Mouse (Mus musculus): ENCODE data around the gene Cep170b. TPM values are rescaled to one million over a fixed set of nuclear protein-coding genes. Genes with fewer than 3 reads are reported as not detected.

Gene Cep170b
- total RNA-seq, 1 experiment: 46.1 TPM

GRCm38 (mm10) chr12:112768166-112768565 lies 47.9 kb downstream of the Cep170b start:
- no peaks in the 10 kb centered on the region for H3K4me1 ChIP-seq (ENCODE audit: control insufficient read depth in 2 of 2, insufficient read depth in 2 of 2, low read length in 2 of 2, poor library complexity in 1 of 2)
- no peak overlapping the region for H3K9ac ChIP-seq (ENCODE audit: insufficient read depth, low read depth, low read length, poor library complexity, severe bottlenecking)
- H3K36me3 ChIP-seq (ENCODE audit: control insufficient read depth, insufficient read depth, low read length, poor library complexity, severe bottlenecking): no peaks in the 10 kb centered on the region
- no peak for DNase-seq (ENCODE audit: low read depth, low spot score)
- in situ Hi-C loops (cut with MboI; ENCODE audit: low sequenced_read_pairs in 2 of 2, unreplicated experiment in 2 of 2): no loop called here
- H3K27ac ChIP-seq (ENCODE audit: insufficient read depth, low read depth, low read length, poor library complexity, severe bottlenecking): no peak overlapping the region
- H3K4me3 ChIP-seq (ENCODE audit: insufficient read depth in 1 of 2, low read depth in 1 of 2, low read length in 2 of 2, poor library complexity in 1 of 2, severe bottlenecking in 1 of 2): no peak overlapping the region
- TF ChIP-seq HCFC1 (IDR thresholded peaks at IDR 0.05; ENCODE audit: borderline replicate concordance, insufficient read depth, low read length): no peak
- no peak for TF ChIP-seq ZC3H11A (IDR thresholded peaks at IDR 0.05; ENCODE audit: borderline replicate concordance, low read depth, low read length)
- TF ChIP-seq CHD2 (IDR thresholded peaks at IDR 0.05; ENCODE audit: low read depth, low read length): no peak
- TF ChIP-seq MAFK (IDR thresholded peaks at IDR 0.05; ENCODE audit: insufficient read depth, low read depth, low read length): no peak
- TF ChIP-seq ZNF384 (IDR thresholded peaks at IDR 0.05; ENCODE audit: low read depth, low read length): no peak
- no peaks in the 10 kb centered on the region for H3K9me3 ChIP-seq (ENCODE audit: control insufficient read depth, insufficient read depth, low read depth, low read length)

GRCm38 (mm10) chr12:112769031-112769430 lies 48.8 kb downstream of the Cep170b start:
- peak; percentile 97 for TF ChIP-seq MAFK (IDR thresholded peaks at IDR 0.05; ENCODE audit: insufficient read depth, low read depth, low read length)
- peak; percentile 86 for TF ChIP-seq CHD2 (IDR thresholded peaks at IDR 0.05; ENCODE audit: low read depth, low read length)
- no peak for TF ChIP-seq ZNF384 (IDR thresholded peaks at IDR 0.05; ENCODE audit: low read depth, low read length)
- peak; percentile 44 for DNase-seq (ENCODE audit: low read depth, low spot score)
- no peaks in the 10 kb centered on the region for H3K9me3 ChIP-seq (ENCODE audit: control insufficient read depth, insufficient read depth, low read depth, low read length)

GRCm38 (mm10) chr12:112769751-112770150 lies 49.5 kb downstream of the Cep170b start:
- H3K27ac ChIP-seq (ENCODE audit: insufficient read depth, low read depth, low read length, poor library complexity, severe bottlenecking): no peak overlapping the region
- no peak overlapping the region for H3K9ac ChIP-seq (ENCODE audit: insufficient read depth, low read depth, low read length, poor library complexity, severe bottlenecking)
- H3K4me1 ChIP-seq (ENCODE audit: control insufficient read depth in 2 of 2, insufficient read depth in 2 of 2, low read length in 2 of 2, poor library complexity in 1 of 2): no peaks in the 10 kb centered on the region
- H3K4me3 ChIP-seq (ENCODE audit: insufficient read depth in 1 of 2, low read depth in 1 of 2, low read length in 2 of 2, poor library complexity in 1 of 2, severe bottlenecking in 1 of 2): no peak overlapping the region
- in situ Hi-C loops (cut with MboI; ENCODE audit: low sequenced_read_pairs in 2 of 2, unreplicated experiment in 2 of 2): no loop called here
- no peaks in the 10 kb centered on the region for H3K9me3 ChIP-seq (ENCODE audit: control insufficient read depth, insufficient read depth, low read depth, low read length)
- no peaks in the 10 kb centered on the region for H3K36me3 ChIP-seq (ENCODE audit: control insufficient read depth, insufficient read depth, low read length, poor library complexity, severe bottlenecking)
- TF ChIP-seq CHD2 (IDR thresholded peaks at IDR 0.05; ENCODE audit: low read depth, low read length) (no peak), ZNF384 (IDR thresholded peaks at IDR 0.05; ENCODE audit: low read depth, low read length) (no peak), HCFC1 (IDR thresholded peaks at IDR 0.05; ENCODE audit: borderline replicate concordance, insufficient read depth, low read length) (no peak), MAFK (IDR thresholded peaks at IDR 0.05; ENCODE audit: insufficient read depth, low read depth, low read length) (no peak), ZC3H11A (IDR thresholded peaks at IDR 0.05; ENCODE audit: borderline replicate concordance, low read depth, low read length) (no peak)
- no peak for DNase-seq (ENCODE audit: low read depth, low spot score)

More at GRCm38 (mm10) chr12:112769031-112769430, 48.8 kb downstream of the Cep170b start:
- Histone ChIP-seq H3K9ac (ENCODE audit: insufficient read depth, low read depth, low read length, poor library complexity, severe bottlenecking) (no peak overlapping the region), H3K27ac (ENCODE audit: insufficient read depth, low read depth, low read length, poor library complexity, severe bottlenecking) (no peak overlapping the region), H3K4me3 (ENCODE audit: insufficient read depth in 1 of 2, low read depth in 1 of 2, low read length in 2 of 2, poor library complexity in 1 of 2, severe bottlenecking in 1 of 2) (no peak overlapping the region), H3K36me3 (ENCODE audit: control insufficient read depth, insufficient read depth, low read length, poor library complexity, severe bottlenecking) (no peaks in the 10 kb centered on the region), H3K4me1 (ENCODE audit: control insufficient read depth in 2 of 2, insufficient read depth in 2 of 2, low read length in 2 of 2, poor library complexity in 1 of 2) (no peaks in the 10 kb centered on the region)
- in situ Hi-C loops (cut with MboI; ENCODE audit: low sequenced_read_pairs in 2 of 2, unreplicated experiment in 2 of 2): no loop called here

- Histone ChIP-seq H3K9ac (ENCODE audit: insufficient read depth, low read depth, low read length, poor library complexity, severe bottlenecking) (no peak overlapping the region), H3K36me3 (ENCODE audit: control insufficient read depth, insufficient read depth, low read length, poor library complexity, severe bottlenecking) (no peaks in the 10 kb centered on the region), H3K9me3 (ENCODE audit: control insufficient read depth, insufficient read depth, low read depth, low read length) (no peaks in the 10 kb centered on the region), H3K27ac (ENCODE audit: insufficient read depth, low read depth, low read length, poor library complexity, severe bottlenecking) (no peak overlapping the region), H3K4me3 (ENCODE audit: insufficient read depth in 1 of 2, low read depth in 1 of 2, low read length in 2 of 2, poor library complexity in 1 of 2, severe bottlenecking in 1 of 2) (no peak overlapping the region), H3K4me1 (ENCODE audit: control insufficient read depth in 2 of 2, insufficient read depth in 2 of 2, low read length in 2 of 2, poor library complexity in 1 of 2) (no peaks in the 10 kb centered on the region)
- TF ChIP-seq ZNF384 (IDR thresholded peaks at IDR 0.05; ENCODE audit: low read depth, low read length) (no peak), ZC3H11A (IDR thresholded peaks at IDR 0.05; ENCODE audit: borderline replicate concordance, low read depth, low read length) (no peak), HCFC1 (IDR thresholded peaks at IDR 0.05; ENCODE audit: borderline replicate concordance, insufficient read depth, low read length) (no peak), MAFK (IDR thresholded peaks at IDR 0.05; ENCODE audit: insufficient read depth, low read depth, low read length) (no peak)
- in situ Hi-C loops (cut with MboI; ENCODE audit: low sequenced_read_pairs in 2 of 2, unreplicated experiment in 2 of 2): no loop called here
- DNase-seq (ENCODE audit: low read depth, low spot score): no peak
These were observed 50.1 kb downstream of the Cep170b start for GRCm38 (mm10) chr12:112770396-112770795.

- H3K36me3 ChIP-seq (ENCODE audit: control insufficient read depth, insufficient read depth, low read length, poor library complexity, severe bottlenecking): no peaks in the 10 kb centered on the region
- H3K9ac ChIP-seq (ENCODE audit: insufficient read depth, low read depth, low read length, poor library complexity, severe bottlenecking): no peak overlapping the region
- no peak overlapping the region for H3K27ac ChIP-seq (ENCODE audit: insufficient read depth, low read depth, low read length, poor library complexity, severe bottlenecking)
- no peak for DNase-seq (ENCODE audit: low read depth, low spot score)
- no peaks in the 10 kb centered on the region for H3K4me1 ChIP-seq (ENCODE audit: control insufficient read depth in 2 of 2, insufficient read depth in 2 of 2, low read length in 2 of 2, poor library complexity in 1 of 2)
- H3K9me3 ChIP-seq (ENCODE audit: control insufficient read depth, insufficient read depth, low read depth, low read length): no peaks in the 10 kb centered on the region
- no peak overlapping the region for H3K4me3 ChIP-seq (ENCODE audit: insufficient read depth in 1 of 2, low read depth in 1 of 2, low read length in 2 of 2, poor library complexity in 1 of 2, severe bottlenecking in 1 of 2)
- in situ Hi-C loops (cut with MboI; ENCODE audit: low sequenced_read_pairs in 2 of 2, unreplicated experiment in 2 of 2): no loop called here
- TF ChIP-seq MAFK (IDR thresholded peaks at IDR 0.05; ENCODE audit: insufficient read depth, low read depth, low read length) (no peak), ZC3H11A (IDR thresholded peaks at IDR 0.05; ENCODE audit: borderline replicate concordance, low read depth, low read length) (no peak), ZNF384 (IDR thresholded peaks at IDR 0.05; ENCODE audit: low read depth, low read length) (no peak), HCFC1 (IDR thresholded peaks at IDR 0.05; ENCODE audit: borderline replicate concordance, insufficient read depth, low read length) (no peak), CHD2 (IDR thresholded peaks at IDR 0.05; ENCODE audit: low read depth, low read length) (no peak)
These were observed 52.1 kb downstream of the Cep170b start for GRCm38 (mm10) chr12:112772306-112772705.

Measured in ES-E14 (cell line).